Mouse (Mus musculus) heart, adult 2 months (tissue): Measurements from ENCODE around the gene Asic1.

Source experiments
- CTCF ChIP-seq: fragments of 200-600 bp; IDR thresholded peaks from 2 replicates; pipeline ENCODE4 v1.8.1; 2022; ENCODE audit warnings: antibody characterized with exemption, mild to moderate bottlenecking, moderate library complexity
- EP300 ChIP-seq: fragments of 200-500 bp; IDR thresholded peaks from 2 replicates; pipeline ENCODE4 v1.6.1; 2011; ENCODE audit warnings: low read depth, low read length, control low read depth; ENCODE audit not compliant: insufficient read depth
- POLR2A ChIP-seq: fragments of 200-500 bp; IDR thresholded peaks from 2 replicates; pipeline ENCODE4 v1.6.1; 2011; ENCODE audit warnings: mild to moderate bottlenecking, low read depth, low read length, control low read depth; ENCODE audit not compliant: insufficient read depth

DNA sequence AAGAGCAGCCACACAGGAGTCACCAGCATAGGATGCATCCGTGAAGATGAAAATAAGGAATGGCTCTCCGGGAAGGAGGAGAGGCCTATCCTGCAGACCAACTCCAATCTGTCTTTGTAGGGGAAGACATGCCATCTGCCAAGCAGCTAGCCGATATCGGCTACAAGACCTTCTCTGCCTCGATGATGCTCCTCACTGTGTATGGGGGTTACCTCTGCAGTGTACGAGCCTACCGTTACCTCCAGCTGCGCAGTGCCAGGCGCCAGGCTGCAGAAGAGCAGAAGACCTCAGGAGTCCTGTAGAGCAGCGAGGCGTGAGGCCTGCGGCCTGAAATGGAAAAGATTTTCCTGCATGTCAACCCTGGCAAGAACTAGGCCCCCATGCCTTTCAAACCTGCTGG, 57.4 kb downstream of the Asic1 start:
- TF ChIP-seq EP300 (no peak), CTCF (no peak), POLR2A (no peak)
